Mouse (Mus musculus) forelimb bud, embryonic 11.5 days (tissue): ENCODE results near the gene Cinp.
"Not testable (repeated sequence)": the region's sequence is repeated elsewhere in the genome, so short reads cannot be mapped to it uniquely, and the experiment has no call there.

Experiments used
- DNase-seq: peaks from one replicate; pipeline ENCODE4 v3.0.0-alpha.2; 2012; ENCODE audit warnings: low read depth, low spot score

Gene Cinp

DNA sequence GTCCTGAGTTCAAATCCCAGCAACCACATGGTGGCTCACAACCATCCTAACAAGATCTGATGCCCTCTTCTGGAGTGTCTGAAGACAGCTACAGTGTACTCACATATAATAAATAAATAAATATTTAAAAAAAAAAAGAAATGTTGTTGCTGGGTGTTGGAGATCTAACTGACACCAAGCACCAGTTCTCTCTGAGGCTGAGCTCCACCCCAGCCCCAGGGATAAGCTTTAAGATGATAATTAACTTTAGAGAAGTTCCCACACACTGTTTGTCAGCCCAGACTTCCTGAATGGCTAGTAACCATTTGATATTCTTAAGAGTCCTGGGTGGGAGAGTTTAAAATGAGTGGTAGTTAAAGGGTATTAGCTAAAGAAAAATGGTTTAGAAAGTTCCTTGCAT lies 28.7 kb downstream of the Cinp start:
- no peak for DNase-seq

DNA sequence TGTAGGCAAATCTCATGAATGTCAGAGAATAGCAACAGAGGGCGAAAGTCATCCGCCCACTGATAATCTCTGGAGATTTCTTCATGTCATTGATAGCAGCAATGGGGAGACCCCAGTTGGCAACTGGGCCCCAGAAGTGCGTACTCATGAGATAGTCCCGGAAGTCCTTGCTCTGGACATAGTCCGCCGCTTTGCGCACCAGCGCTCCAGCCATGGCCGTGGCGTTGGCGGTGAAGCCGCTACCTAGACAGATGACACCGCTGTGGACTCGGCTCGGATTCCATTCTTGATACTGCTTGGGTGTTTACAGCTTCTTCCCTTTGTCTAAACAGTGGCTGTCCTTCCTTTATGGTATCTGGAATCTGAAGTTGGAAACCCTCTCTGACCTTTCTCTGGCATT lies 30.3 kb downstream of the Cinp start:
- DNase-seq: not testable (repeated sequence)

DNA sequence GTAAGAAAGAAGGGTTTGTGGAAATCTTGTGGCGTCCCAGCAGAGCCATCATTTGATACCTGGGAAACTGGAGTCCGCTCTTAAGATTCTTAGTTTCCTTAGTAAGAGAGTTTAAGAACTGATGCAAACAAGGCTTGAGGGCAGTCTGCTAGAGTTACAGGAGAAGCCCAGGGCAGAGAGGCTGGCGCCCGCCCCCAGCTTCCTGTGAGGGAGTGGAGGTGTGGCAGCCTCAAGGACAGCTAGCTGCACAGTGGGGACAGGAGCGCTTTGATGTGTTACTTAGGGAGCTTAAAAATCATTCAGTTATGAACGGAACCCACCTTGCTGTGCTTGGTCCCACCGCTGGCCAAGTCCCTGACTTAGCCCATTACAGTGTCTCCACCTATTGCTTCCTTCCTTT lies 31.7 kb downstream of the Cinp start:
- no peak for DNase-seq

DNA sequence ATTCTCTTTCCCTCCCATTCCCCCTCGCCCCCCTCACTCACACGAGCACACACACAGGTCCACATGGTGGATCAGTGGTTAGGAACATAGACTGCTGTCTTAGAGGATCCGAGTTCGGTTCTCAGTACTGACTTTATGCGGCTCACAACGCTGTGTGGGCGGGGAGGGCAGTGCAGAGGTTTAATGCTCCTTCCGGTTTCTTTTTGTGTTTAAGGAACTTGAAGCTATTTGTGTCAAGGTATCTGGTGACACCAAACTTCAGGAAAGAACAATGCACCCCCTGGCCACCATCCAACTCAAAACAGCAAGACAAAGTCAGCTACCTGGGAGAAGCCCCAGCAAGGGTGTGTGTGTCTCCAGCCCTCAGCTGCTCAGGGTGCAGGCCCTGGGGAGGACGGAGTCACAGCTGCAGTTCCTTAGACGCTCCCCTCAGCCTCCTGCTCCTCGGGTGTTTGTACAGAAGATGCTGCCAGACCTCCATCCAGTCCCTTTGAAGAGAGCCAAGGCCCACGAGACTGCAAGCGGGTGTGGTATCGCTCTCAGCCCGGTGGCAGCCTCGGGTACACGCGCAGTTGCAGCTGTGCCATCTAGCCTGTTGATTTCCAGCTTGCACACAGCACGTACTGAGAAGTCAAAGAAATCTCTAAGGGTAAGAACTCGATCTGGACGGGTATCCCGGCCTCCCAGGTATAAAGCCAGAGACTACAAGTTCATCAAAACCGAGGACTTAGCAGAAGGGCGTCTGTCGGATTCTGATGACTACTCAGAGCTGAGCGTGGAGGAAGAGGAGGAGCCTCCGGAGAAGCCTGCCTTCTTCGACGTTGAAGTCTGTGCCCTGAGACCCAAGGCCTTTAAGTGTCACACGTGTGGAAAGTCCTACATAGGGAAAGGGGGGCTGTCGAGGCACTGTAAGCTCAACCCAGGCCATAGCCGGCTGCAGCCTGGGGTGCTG lies 33.9 kb downstream of the Cinp start:
- DNase-seq: no peak

DNA sequence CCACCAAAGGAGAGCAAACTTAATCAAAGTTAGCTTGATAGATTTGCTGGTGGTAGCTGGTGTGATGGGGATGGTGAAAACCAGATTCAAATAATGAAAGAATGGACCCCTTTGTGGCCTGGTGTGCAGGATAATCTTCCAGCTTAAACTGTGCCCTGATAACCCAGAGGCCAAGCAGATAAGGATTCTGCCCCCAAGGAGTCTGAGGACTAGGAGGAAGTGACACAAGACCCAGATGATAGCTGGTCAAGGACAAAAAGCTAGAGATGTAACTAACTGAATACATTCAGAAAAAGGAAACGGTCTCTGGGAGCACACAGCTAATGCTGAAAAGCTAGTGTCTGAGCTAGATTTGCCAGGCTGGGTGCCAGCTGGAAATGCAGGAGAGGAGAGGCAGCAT lies 37.0 kb downstream of the Cinp start:
- no peak for DNase-seq

DNA sequence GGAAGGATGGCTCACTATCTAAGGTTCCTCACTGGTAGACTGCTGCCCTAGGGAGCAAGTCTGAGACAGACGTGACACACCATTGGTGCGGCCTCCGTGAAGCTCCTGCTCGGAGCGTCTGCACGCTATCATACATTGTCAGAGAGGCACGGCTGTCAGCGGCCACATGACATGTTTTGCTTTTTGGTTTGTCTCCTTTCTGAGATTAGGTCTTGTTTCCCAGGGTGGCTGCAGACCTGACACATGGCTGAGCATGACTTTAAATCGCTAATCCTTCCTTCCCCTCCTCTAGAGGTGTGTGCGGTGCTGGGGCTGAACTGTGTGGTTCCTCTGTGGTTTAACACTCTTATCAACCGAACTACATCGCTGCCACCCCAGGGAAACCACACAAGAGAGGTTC lies 37.5 kb downstream of the Cinp start:
- no peak for DNase-seq

DNA sequence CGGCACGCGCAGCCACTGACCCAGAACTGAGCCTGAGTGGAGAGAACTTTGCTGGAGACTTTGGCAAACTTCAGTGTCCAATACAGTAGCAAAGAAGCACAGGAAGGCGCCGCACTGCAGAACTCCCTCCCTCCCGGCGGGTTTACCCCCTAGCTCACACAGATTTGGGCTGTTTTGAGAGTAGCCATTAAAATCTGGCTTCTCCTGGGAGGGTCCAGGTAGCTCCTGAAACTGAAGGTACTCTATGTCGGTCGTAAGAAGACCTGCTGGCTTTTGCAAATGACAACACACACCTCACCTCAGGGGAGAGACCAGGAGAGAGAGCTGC lies 38.1 kb downstream of the Cinp start:
- no peak for DNase-seq

DNA sequence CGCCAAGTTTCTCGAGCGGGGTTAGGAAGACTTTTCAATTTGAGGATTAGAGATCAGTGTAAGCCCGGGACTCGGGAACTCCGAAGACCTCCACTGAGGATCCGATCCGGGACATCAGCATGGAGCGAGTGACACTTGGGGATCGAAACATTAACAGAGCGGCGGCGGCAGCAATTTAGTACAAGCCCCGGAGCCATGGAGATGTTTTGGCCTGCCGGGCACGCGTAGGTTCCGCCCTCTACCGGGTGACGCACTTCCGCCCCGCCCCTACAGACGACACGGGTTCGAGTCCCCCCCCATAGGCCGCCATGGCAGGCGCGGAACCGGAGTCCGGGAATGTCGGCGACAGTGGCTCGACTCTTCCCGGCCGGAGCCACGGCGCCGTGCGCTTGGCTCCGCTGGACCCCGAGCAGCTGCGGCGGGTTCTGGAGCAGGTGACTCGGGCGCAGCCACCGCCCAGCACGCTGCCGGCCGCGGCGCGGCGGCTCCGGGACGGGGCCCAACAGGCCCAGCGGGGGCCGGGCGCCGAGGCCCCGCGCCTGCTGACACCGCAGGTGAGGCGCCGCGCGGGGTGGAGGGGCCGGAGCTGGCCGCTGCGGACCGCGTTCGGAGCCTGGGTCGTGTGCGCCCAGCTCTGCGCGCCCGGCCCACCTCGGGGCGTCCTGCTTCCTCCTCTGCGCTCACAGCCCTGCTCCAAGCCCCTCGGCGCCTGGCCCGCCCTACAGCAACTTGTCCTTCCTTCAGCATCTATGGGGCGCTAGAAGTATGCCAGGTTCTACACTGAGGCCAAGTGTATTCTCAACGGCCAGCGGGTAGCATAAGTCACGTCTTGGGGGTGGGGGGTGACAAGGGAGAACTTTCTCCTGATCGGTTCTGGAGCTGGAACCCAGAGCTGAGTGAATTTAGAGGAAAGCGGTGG lies 38.7 kb downstream of the Cinp start, which contains the start of gene Zfp839:
TSS of gene Zfp839 (plus strand) at position 244 of the 919 bp plus-strand sequence.
- DNase-seq: peak; percentile 76

DNA sequence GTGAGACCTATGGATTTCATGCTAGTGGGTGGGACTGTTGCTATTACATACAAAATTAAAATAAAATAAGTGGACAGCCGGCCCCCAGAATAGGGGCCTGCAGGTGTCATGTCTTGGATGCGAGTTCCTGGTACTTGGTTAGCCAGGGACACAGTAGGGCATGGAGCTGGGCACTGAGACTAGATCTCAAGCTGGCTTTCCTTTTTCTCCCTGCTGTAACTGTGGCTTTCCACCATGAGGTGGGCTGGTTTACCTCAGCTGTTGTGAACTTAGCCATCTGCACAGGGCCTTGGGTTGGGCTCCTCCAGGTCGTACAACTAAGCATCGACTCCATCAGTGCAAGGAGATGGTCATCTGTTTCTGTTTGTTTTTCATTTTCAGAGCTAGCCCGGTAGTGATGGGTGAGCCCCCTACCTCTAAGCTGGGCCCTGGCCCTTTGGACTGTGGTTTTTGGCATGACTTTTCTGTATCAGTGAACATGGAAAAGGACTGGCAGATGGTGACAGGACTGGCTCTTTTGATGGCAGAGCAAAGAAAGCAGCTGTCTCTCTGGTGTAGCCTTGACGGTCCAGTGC lies 42.7 kb downstream of the Cinp start:
- DNase-seq: no peak

DNA sequence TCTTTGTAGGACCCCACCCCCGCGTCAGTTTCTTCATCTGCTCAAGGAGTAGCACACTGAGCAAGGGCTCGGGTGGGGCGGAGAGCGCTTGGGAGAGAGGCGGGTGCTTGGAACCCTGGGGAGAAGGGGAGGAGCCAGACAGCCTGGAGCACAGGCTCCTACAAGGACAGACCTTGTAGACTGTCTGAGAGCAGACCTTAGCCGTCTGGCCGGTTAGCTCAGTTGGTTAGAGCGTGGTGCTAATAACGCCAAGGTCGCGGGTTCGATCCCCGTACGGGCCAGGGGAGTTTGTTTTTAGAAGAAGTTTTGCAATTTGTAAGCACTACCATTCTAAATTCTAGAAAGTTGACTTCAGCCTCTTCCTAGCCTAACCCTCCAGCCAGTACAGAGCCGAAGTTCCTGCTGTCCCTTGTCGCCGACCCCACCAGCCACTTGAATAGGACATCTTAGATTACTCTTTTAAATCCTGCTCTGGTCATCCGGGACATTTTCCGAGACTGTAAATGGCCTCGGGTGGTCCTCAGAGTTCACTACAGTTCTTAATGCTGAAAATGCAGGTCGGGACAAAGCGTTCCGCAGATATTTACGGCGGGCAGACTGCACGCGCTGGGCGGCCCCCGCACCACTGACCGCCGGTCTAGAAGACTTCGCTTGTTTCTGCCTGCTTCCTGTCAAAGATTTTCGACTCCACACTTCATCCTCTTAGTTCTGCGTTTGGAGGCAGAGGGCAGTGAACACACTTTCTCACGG lies 43.6 kb downstream of the Cinp start:
- peak; percentile 93 for DNase-seq

DNA sequence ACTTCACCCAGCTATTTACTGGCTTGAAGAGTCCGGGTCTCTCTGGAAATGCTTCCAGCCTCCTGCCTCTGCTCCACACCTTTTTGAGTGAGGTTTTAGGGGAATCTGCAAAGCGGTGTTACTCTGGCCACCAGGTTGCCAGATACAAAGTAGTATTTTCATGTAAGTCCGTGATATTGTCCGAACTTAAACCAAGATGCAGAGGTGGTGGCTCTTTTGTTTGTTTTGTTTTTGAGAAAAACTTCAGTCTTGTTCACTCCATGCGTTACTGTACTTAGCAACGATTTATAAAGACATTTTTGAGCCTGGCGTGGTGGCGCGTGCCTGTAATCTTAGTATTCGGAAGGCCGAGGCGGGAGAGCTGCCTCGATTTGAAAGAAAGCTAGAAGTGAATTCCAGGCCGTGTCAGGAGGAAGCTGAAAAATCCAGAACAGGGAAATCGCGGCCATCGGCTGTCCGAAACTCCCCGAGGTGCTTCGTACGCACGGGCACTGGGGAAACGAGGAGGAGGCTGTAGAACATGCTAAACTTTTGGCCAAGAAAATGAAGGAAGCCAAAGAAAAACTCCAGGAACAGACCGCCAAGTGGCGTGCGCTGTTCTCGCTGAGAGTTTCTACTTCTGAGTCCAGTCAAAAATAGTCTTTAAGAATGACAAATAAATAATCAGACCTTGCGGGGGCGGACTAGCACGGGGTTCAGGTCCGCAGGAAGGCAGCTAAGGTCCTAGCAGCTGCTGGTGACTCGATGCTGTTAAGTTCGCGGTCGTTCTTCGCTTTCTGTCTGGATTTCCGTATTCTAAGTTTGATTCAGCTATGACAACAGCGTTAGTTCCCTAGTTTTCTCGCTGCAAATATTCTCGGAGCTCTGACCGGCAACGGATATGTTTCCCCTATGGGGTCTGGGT lies 44.5 kb downstream of the Cinp start:
- DNase-seq: no peak

DNA sequence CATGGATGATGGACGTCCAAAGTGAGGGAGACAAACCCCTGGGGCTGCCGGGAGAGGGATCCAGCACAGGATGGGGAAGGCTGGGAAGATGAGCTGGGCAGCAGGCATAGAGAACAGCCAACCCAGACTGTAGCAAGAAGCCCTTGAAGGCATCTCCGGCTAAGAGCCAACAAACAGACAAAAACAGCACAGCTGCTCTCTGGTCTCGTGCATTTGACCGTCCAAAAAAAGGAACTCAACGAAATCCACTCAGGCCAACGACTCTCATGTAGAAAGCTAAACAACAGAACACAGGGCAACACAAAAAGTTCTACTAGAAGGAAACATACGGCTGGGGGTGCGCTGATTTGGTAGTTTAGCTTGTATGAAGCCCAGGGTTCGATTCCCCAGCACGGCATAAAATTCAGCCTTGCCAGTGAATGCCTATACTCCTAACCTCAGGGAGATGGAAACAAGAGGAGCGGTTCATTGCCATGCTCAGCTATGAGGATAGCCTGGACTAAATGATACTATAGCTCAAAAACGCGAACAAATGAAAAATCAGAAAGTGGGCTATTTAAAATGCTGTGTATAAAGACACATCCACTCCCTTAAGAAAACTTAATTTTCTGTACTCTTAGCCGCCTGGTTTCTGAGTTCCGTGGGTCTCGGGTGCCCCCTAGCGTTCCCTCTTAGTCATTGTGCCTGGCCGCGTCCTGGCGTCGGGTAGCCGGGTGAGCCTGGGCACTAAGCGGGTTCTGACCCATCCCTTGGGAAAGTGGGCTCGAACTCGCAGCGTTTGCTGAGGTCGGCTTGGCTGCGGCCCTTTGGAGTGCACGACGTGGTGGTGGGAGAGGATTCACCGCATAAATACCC lies 45.5 kb downstream of the Cinp start:
- peak; percentile 79 for DNase-seq

DNA sequence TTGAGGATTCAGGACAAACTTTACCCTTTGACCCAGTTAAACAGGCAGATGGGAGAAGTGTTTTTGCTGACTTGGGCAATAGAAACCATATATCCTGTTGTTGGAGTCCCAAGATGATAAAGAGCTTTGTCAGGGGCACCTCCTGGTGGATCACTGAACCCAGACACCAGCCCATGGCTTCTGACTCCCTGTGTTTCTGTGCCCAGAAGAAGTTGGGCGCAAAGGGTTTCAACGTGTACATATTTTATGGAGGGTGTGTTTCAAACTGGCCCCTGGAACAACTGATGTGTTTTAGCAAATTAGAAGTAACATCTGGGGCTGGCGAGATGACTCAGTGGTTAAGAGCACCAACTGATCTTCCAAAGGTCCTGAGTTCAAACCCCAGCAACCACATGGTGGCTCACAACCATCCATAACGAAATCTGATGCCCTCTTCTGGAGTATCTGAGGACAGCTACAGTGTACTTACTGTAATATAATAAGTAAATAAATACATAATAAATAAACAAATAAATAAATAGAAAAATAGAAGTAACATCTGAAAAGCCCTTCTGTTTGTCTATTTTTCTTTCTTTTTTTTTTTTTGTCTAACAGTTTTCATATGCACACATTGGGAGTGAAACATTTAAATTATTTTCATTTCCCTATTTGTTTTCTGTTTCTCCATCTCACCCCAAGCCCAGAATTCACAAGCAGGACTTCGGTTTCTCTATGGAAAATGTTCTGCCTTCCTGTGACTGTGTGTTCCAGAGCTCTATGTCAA lies 47.0 kb downstream of the Cinp start:
- no peak for DNase-seq

DNA sequence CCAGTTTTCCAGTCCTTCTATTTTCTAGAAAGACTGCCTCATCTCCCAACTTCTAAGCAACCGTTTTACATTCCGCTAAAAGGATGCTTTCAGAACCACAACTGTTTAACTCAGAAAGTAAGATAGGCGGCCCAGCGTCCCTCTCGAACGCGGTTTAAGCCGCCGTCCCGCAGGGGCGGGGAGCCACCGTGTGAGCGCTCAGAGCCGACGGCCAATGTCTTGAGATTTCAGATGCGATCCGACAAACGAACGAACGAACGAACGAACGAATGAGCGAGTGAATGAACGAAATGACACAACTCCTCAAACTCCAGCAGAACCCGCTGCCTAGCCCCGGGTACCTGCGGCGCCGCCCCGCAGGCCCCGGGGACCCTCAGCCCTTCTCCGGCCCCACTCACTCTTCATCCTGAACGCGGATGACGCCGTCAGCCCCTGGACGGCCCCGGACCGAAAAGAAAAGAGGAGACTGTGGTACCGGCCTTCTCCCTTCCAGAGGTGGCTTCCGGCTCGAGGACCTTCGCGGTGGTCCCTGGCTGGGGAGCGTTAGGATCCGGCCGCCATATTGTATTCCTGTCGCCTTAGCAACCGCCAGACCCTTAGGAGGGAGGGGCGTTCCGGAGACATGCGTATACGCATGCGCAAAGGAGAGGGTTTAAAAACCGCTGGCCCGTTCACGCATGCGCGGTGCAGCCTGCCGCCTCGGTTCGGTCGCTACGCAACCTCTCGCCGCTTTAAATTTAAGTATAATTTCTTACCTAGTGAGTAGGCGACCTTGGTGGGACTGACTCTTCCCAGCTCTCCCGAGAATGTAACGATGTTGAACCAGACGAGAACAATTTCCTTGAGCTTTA lies 48.4 kb downstream of the Cinp start, which contains the start of gene Mok:
TSS of gene Mok (minus strand) at position 592 of the 851 bp plus-strand sequence.
- peak; percentile 98 for DNase-seq

DNA sequence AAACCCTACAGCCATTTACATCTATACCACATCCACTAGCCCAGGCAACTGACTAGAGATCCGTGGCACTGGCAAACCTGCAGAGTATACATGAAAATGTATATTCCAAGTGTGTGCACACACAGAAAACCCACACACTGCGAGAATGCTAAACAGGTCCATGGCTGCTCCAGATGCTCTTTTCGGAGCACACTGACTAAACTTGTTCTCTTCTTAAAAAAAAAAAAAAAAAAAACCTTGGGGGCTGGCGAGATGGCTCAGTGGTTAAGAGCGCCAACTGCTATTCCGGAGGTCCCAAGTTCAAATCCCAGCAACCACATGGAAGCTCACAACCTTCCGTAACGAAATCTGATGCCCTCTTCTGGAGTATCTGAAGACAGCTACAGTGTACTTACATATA lies 51.1 kb downstream of the Cinp start:
- no peak for DNase-seq

DNA sequence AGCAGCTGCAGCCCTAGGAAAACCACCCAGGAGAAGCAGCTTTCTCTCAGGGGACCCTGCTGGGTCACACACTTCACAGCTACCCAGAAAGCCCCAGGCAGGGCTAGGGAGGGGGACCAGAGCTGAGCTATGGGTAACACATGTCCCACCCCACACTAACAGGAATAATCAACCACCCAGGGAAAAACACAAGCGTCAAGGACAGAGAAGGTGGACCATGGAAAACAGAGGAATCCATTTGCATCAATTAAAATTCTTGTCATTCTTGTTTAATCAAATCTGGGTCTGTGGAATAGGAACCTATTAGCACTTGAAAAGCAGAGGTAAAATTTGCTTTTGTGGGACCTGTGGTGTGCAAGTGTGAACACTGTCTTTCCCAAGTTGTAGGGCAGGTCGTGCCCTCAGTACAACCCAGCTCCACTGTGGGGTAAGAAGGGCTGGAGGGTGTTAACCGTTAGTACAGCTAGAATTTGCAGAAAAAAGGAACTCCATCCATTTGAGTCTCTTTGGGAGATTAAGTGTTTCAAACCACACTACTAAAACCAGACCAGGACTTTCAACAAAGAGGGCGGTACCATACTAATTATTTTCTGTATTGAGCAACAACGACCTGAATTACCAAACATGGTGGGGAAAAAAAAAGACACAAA lies 51.6 kb downstream of the Cinp start:
- no peak for DNase-seq

DNA sequence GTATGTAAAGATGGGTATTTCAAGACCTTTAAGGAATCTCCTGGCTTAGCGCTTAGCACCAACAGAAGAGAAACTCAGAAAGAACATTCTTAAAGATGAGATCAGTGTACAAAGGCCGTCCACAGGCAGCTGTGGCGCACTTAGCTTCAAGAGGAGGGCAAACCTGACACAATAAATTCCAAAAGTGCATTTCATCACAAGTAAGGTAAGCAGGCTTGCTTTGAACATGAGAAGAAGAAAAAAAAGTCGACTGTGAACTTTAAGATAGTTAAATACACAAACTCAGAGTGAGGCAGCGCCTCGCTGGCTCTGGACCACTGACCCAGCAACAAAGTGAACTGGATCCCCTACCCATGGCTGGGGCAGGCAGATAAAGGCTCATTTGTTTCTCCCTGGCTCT lies 52.2 kb downstream of the Cinp start:
- no peak for DNase-seq
